Mouse (Mus musculus) embryonic facial prominence, embryonic 14.5 days (tissue): Measurements from ENCODE around the gene Pla2g1b. TPM values are rescaled to one million over a fixed set of nuclear protein-coding genes. Genes with fewer than 3 reads are reported as not detected.

ENCODE experiments used
- ATAC-seq: fragments of 200-750 bp; cut with Nextera tagmentation; 2 replicates; pipeline ENCODE4 v1.8.0; 2017; ENCODE audit warnings: low read depth, moderate number of reproducible peaks, moderate TSS enrichment
- DNase-seq: peaks from one replicate; pipeline ENCODE4 v3.0.0-alpha.2; 2015; ENCODE audit warnings: low spot score
- H3K27ac ChIP-seq: fragments of 300-500 bp; sonication (generic); replicated peaks from 2 replicates; pipeline ENCODE4 v1.5.1; 2014; ENCODE audit warnings: low read depth, mild to moderate bottlenecking, low read length, moderate library complexity
- H3K27me3 ChIP-seq: fragments of 300-500 bp; sonication (generic); replicated peaks from 2 replicates; pipeline ENCODE4 v1.6.1; 2014; ENCODE audit warnings: low read length; ENCODE audit not compliant: control insufficient read depth, insufficient read depth
- H3K36me3 ChIP-seq: fragments of 300-500 bp; sonication (generic); 2 replicates; pipeline ENCODE4 v1.6.1; 2014; ENCODE audit warnings: low read length, mixed read lengths; ENCODE audit not compliant: control insufficient read depth, insufficient read depth
- H3K4me1 ChIP-seq: fragments of 300-500 bp; sonication (generic); 2 replicates; pipeline ENCODE4 v1.6.1; 2014; ENCODE audit warnings: antibody characterized with exemption, low read length; ENCODE audit not compliant: control insufficient read depth, insufficient read depth
- H3K4me2 ChIP-seq: fragments of 300-500 bp; sonication (generic); 2 replicates; pipeline ENCODE4 v1.6.1; 2014; ENCODE audit warnings: low read depth, mild to moderate bottlenecking, low read length, moderate library complexity, mixed read lengths
- H3K4me3 ChIP-seq: fragments of 300-500 bp; sonication (generic); 2 replicates; pipeline ENCODE4 v1.5.1; 2014; ENCODE audit warnings: low read depth, mild to moderate bottlenecking, low read length
- H3K9ac ChIP-seq: fragments of 300-500 bp; sonication (generic); 2 replicates; pipeline ENCODE4 v1.6.1; 2014; ENCODE audit warnings: low read depth, mild to moderate bottlenecking, low read length, moderate library complexity, mixed read lengths
- H3K9me3 ChIP-seq: fragments of 300-500 bp; sonication (generic); 2 replicates; pipeline ENCODE4 v1.6.1; 2016; ENCODE audit warnings: low read length; ENCODE audit not compliant: control insufficient read depth
- WGBS: fragments of 180-500 bp; shearing (Covaris S2); extraction: QIAGEN DNeasy Blood & Tissue Kit; methylation state at CpG from one replicate; pipeline ENCODE4 v1.1.7; 2014; 5-methylcytosine and 5-hydroxymethylcytosine counted together
- polyA plus RNA-seq: library from polyadenylated mRNA; unstranded; fragments of >200 nt; fragmentation: Nextera tagmentation; extraction: Ambion mirVana; gene quantifications from 2 replicates; pipeline ENCODE4 v1.2.1, GENCODE M21; 2014

Gene Pla2g1b
- polyA plus RNA-seq, 1 experiment from 2014 or later, result not detected

DNA sequence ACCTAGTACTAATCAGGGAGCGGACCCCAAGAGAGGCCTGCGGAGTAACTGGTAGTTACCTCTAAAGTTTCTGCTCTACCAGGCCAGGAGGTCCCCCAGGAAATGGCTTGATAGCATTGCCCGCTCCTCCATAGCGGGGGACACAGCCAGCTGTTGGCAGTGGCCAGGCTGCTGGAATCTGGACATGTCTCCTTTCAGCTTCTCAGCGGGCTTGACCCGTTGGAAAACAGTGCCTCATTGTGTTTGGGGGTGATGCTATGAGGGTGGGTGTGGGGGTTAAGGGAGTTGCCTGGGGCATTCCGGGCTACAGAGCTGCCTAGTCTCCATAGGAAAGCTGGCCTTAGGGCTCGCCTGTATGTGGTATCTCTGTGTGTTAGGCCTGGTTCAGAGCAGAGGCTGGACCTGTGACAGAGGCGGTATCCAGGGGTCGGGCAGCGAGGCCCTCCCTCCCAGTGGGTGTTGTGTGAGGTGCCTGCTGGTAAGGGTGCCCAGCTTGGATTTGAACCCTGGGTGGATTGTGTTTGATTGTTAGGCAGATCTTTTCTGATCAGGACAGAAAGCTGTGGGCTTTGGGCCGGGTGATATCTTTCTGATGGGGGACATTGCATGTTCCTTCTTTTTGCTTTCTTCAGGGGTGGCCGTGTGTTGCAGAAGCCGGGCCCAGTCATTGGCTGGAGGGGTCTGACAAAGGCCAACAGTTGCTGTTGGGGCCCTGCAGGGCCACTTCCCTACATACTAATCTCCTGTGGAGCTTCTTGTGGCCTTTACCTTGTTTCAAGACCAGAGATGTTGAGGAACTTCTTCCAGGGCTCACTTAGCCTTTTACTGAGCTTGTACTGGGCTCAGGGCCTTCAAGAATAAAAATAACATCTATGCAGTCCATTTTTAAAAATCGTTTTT, 44.0 kb downstream of the Pla2g1b start:
- Histone ChIP-seq H3K4me1 (peaks cover 38% of the 10 kb centered on the region), H3K4me2 (peak overlapping the region; percentile 94), H3K4me3 (peak overlapping the region; percentile 92), H3K9ac (peak overlapping the region; percentile 92), H3K9me3 (no peaks in the 10 kb centered on the region), H3K27me3 (no peaks in the 10 kb centered on the region), H3K27ac (peak overlapping the region; percentile 65), H3K36me3 (no peaks in the 10 kb centered on the region)
- DNase-seq, result peak; percentile 42
- ATAC-seq, result no peak
- 49% methylated on average over 15 of the region's 15 CpGs for WGBS

DNA sequence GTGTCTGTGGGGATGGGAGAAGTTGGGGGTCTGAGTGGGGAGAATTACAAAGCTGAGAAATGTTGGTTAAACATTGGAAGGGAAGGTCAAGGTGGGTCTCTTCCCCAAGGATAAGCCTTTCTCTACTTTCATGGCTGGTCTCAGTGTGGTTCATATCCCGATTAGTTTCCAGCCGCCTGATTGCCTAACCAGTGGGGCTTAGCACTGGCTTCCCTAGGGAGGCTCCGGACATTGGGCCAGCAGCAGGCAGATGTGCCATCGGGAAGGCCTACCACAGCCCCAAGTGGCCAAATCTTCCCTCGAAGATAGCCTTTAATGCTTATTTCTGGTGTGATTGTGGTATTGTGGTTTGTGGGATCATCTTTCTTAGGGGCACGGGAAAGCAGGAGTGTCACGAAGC, 46.3 kb downstream of the Pla2g1b start:
- peaks cover 43% of the 10 kb centered on the region for H3K4me1 ChIP-seq
- 82% methylated on average over 7 of the region's 7 CpGs for WGBS

DNA sequence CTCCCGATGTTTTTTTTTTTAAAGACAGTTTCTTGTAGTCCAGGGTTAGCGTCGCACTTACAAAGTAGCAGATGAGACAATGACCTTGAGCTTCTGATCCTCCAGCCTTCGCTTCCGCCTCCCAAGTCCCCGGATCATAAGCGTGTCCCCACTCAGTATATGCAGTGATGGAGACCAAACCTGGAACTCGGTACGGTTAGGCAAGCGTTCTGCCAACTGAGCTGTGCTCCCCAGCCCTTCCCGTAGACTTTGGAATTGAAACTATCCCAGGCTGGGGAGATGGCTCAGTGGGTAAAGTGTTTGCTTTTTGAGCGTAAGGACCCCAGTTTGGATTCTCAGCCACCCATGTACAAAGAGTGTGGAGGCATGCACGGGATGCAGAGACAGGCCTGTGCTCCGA, 47.2 kb downstream of the Pla2g1b start:
- 94% methylated on average over 14 of the region's 14 CpGs for WGBS
- ATAC-seq, result no peak
- H3K4me2 ChIP-seq, result no peak overlapping the region
- DNase-seq, result no peak
- H3K9ac ChIP-seq, result no peak overlapping the region
- H3K36me3 ChIP-seq, result no peaks in the 10 kb centered on the region
- no peak overlapping the region for H3K27ac ChIP-seq
- H3K9me3 ChIP-seq, result no peaks in the 10 kb centered on the region
- no peaks in the 10 kb centered on the region for H3K27me3 ChIP-seq
- peaks cover 34% of the 10 kb centered on the region for H3K4me1 ChIP-seq
- H3K4me3 ChIP-seq, result no peak overlapping the region

More for the DNA sequence above, 46.3 kb downstream of the Pla2g1b start:
- ATAC-seq (no peak), DNase-seq (no peak)
- Histone ChIP-seq H3K4me3 (no peak overlapping the region), H3K27ac (no peak overlapping the region), H3K36me3 (no peaks in the 10 kb centered on the region), H3K9ac (no peak overlapping the region), H3K4me2 (no peak overlapping the region), H3K9me3 (no peaks in the 10 kb centered on the region), H3K27me3 (no peaks in the 10 kb centered on the region)

DNA sequence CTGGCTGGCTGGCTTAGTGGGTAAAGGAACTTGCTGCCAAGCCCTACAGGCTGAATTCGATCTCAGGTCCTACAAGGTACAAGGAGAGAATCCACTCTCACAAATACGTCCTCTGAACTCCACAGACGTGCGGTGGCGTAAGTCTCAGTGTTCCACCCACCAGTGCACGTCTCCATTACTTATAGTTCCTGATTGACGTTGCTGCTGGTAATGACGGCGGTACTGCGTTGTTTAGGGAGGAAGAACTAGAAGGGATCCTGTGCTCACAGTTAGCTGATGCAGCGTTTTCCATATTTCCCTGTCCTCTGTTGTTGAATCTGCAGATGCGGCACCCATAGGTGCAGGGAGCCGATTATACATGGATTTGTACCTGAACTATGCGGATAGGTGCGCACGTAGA, 47.7 kb downstream of the Pla2g1b start:
- no peak overlapping the region for H3K4me2 ChIP-seq
- no peaks in the 10 kb centered on the region for H3K36me3 ChIP-seq
- no peak overlapping the region; the same call in 1 of the 2 replicates for H3K27ac ChIP-seq
- WGBS, result 91% methylated on average over 16 of the region's 16 CpGs
- H3K9me3 ChIP-seq, result no peaks in the 10 kb centered on the region
- no peak overlapping the region for H3K9ac ChIP-seq
- ATAC-seq (no peak), DNase-seq (no peak)
- peaks cover 29% of the 10 kb centered on the region for H3K4me1 ChIP-seq
- H3K27me3 ChIP-seq, result no peaks in the 10 kb centered on the region
- no peak overlapping the region for H3K4me3 ChIP-seq

DNA sequence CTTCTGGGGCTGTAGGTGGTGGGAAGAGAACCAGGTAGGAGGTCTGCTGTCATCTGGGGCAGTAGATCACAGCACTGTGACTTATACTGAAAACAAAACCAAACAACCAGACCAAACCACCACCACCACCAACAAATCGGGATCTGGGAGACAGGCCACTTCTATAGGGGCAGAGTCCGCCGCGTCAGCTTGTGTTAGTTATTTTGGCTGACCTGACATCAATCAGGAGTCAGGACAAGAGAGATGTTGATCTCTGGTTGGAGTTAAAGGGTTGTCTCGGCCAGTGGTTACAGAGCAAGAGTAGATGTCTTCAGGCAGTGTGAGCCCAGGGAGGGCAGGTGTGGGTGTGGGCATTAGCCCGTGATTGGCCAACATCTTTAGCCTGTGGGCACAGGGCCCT, 48.3 kb downstream of the Pla2g1b start:
- no peaks in the 10 kb centered on the region for H3K36me3 ChIP-seq
- peak overlapping the region; percentile 46 for H3K9ac ChIP-seq
- ATAC-seq (no peak), DNase-seq (no peak)
- H3K9me3 ChIP-seq, result no peaks in the 10 kb centered on the region
- no peak overlapping the region for H3K4me3 ChIP-seq
- H3K4me1 ChIP-seq, result peaks cover 23% of the 10 kb centered on the region
- H3K27ac ChIP-seq, result peak overlapping the region; percentile 93
- no peaks in the 10 kb centered on the region for H3K27me3 ChIP-seq
- H3K4me2 ChIP-seq, result peak overlapping the region; percentile 51
- 45% methylated on average over 6 of the region's 6 CpGs for WGBS

DNA sequence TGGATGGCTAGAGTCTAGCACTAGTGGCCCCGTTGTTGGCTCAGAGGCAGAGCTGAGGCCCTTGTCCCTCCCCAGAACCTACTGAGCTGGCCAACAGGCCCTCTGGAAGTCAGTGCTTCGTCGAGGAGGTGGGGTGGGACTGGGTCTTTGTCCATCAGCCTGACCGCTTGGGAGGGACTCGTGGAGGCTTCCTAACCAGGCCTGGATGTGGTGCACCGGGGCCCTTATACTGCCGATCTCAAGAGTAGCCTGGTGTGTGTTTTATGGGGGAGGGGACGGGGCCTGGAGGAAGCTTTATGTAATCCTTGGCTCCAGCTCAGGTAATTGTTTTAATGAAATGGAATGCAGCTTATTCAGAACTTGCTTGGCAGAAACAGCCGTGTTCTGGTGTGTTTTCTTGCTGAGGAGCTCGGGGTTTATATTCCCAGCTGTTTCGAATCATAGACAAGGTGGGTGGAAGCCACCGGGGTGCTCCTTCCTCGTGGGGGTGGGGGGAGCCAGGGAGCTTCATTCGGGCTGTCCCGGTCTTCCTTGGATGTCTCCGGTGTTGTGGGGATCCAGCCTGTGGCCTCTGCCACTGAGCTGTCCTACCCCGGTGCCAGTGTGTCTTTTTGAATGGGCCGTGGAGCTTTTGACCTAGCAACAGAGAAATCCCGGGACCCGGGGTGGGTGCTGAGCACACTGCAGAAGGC, 49.0 kb downstream of the Pla2g1b start:
- Histone ChIP-seq H3K27me3 (no peaks in the 10 kb centered on the region), H3K9ac (peak overlapping the region; percentile 46), H3K36me3 (no peaks in the 10 kb centered on the region), H3K4me3 (0 out of 2 replicates have a peak overlapping the region, but pooled peaks have one; percentile 8), H3K4me2 (peak overlapping the region; percentile 51), H3K27ac (peak overlapping the region; percentile 93), H3K9me3 (no peaks in the 10 kb centered on the region), H3K4me1 (peaks cover 18% of the 10 kb centered on the region)
- ATAC-seq, result peak; percentile 89
- DNase-seq, result peak; percentile 96
- WGBS, result 15% methylated on average over 20 of the region's 20 CpGs

DNA sequence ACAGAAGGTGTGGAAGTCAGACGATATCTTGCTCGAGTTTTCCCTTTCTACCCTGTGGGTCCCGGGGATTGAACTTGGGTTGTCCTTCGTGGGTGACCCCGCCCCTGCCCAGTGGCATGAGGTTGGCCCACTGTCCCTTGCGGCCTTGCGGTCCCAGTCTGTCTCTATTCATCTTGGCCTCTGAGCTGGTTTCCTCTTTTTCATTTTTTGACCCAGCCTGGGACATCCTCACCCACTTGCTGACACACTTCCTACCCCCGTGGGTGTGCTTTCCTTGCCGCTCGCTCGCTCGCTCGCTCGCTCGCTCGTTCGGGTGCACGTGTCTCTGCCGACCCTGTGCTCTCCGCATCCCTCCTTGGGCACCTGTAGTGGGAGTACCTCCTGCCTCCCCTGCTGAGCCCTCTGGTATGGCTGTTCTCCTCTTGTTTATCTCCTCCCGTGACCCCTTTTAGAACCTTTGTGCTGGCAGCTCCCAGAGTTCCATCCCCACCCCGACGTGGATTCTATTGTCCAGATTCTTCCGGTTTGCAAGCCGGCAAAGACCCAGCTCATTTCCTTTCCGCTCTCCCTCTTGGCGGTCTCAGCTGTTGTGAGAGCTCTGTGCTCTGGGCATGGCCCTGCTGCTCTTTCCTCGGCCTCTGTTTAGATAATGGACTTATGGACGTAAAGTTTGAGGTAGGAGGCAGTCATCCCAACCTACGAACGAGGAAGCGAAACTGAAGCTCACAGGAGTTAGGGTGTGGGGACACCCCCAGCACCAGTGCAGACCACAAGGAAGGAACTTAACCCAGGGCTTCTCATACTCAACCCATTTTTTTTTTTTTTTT, 50.2 kb downstream of the Pla2g1b start:
- Histone ChIP-seq H3K4me2 (no peak overlapping the region), H3K36me3 (no peaks in the 10 kb centered on the region), H3K4me3 (no peak overlapping the region), H3K27me3 (no peaks in the 10 kb centered on the region), H3K9ac (no peak overlapping the region), H3K27ac (peak overlapping the region; percentile 93), H3K9me3 (no peaks in the 10 kb centered on the region), H3K4me1 (peaks cover 14% of the 10 kb centered on the region)
- ATAC-seq, result no peak
- WGBS, result 83% methylated on average over 32 of the region's 32 CpGs
- DNase-seq, result no peak

DNA sequence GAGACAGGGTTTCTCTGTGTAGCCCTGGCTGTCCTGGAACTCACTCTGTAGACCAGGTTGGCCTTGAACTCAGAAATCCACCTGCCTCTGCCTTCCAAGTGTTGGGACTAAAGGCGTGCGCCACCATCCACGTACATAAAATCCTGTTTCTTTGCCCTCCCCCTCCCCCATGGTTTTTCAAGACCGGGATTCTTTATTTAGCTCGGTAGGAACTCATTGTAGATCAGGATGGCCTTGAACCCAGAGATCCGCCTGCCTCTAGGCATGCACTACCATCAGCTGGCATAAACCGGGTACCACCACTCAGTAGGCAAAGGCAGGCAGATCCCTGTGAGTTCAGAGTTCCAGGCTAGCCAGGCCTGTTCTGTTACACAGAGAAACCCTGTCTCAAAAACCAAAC, 50.8 kb downstream of the Pla2g1b start:
- Histone ChIP-seq H3K4me3 (no peak overlapping the region), H3K9me3 (no peaks in the 10 kb centered on the region), H3K27ac (peak overlapping the region; percentile 93; the same call in 1 of the 2 replicates), H3K36me3 (no peaks in the 10 kb centered on the region), H3K4me1 (peaks cover 14% of the 10 kb centered on the region), H3K9ac (no peak overlapping the region), H3K4me2 (no peak overlapping the region), H3K27me3 (no peaks in the 10 kb centered on the region)
- no peak for ATAC-seq
- WGBS, result 91% methylated on average over 7 of the region's 7 CpGs
- no peak for DNase-seq
